Mouse (Mus musculus) adrenal gland, adult 18-20 months (tissue): ENCODE measurements around the gene Ankdd1a. TPM values are rescaled to one million over a fixed set of nuclear protein-coding genes. Genes with fewer than 3 reads are reported as not detected.

ENCODE experiments used
- total RNA-seq, 2 experiments: library from RNA; stranded (reverse); gene quantifications; 1 replicate in 1 of 2; 2 replicates in 1 of 2; pipeline ENCODE4 v1.2.3; 2021

Gene Ankdd1a
- total RNA-seq, 2 experiments from 2014 or later, result 0.35 to 1.6 TPM

Other genes starting within 250 kb of the Ankdd1a start
- gene Clpx, start 225.9 kb downstream of the Ankdd1a start, total RNA-seq, result 10 to 100 TPM; 66.7 to 75.1 TPM
- 10 to 100 TPM; 18.0 to 18.6 TPM for gene Pdcd7, start 174.1 kb downstream of the Ankdd1a start, total RNA-seq
- under 1 TPM; 0.45 to 0.86 TPM for gene Ubap1l, start 159.2 kb downstream of the Ankdd1a start, total RNA-seq
- under 1 TPM; 0.17 to 0.26 TPM for gene Kbtbd13, start 128.5 kb downstream of the Ankdd1a start, total RNA-seq
- gene Rasl12, start 121.7 kb downstream of the Ankdd1a start, total RNA-seq, result 10 to 100 TPM in 1 of 2 experiments, 1 to 10 TPM in 1; 5.7 to 31.8 TPM
- not detected for gene Slc51b, start 97.2 kb downstream of the Ankdd1a start, total RNA-seq
- gene Mtfmt, start 84.4 kb downstream of the Ankdd1a start, total RNA-seq, result 10 to 100 TPM; 10.9 to 12.4 TPM
- gene Spg21, start 59.2 kb downstream of the Ankdd1a start, total RNA-seq, result 10 to 100 TPM; 53.2 to 64.3 TPM
- 10 to 100 TPM; 44.9 to 52.5 TPM for gene Plekho2, start 59.8 kb upstream of the Ankdd1a start, total RNA-seq
- gene Pif1, start 67.0 kb upstream of the Ankdd1a start, total RNA-seq, result not detected
- gene Rbpms2, start 109.5 kb upstream of the Ankdd1a start, total RNA-seq, result 10 to 100 TPM; 63.3 to 89.9 TPM
- gene Oaz2, start 147.8 kb upstream of the Ankdd1a start, total RNA-seq, result 100 to 1,000 TPM; 131 to 132 TPM